Mouse (Mus musculus) heart, embryonic 11.5 days (tissue): ENCODE results near the gene Pgd. TPM values are rescaled to one million over a fixed set of nuclear protein-coding genes. Genes with fewer than 3 reads are reported as not detected.

Experiments
- ATAC-seq: fragments of 200-750 bp; cut with Nextera tagmentation; replicated peaks from 2 replicates; pipeline ENCODE4 v1.8.0; 2017; ENCODE audit warnings: moderate library complexity; ENCODE audit not compliant: insufficient number of reproducible peaks, low FRiP score, low TSS enrichment
- H3K27ac ChIP-seq: fragments of 300-500 bp; sonication (generic); 2 replicates; pipeline ENCODE4 v1.5.1; 2014; ENCODE audit warnings: mild to moderate bottlenecking, low read depth, low read length
- H3K27me3 ChIP-seq: fragments of 300-500 bp; sonication (generic); 2 replicates; pipeline ENCODE4 v1.6.1; 2014; ENCODE audit warnings: mild to moderate bottlenecking, low read length, mixed read lengths; ENCODE audit not compliant: control insufficient read depth, insufficient read depth
- H3K36me3 ChIP-seq: fragments of 300-500 bp; sonication (generic); 2 replicates; pipeline ENCODE4 v1.6.1; 2014; ENCODE audit warnings: mild to moderate bottlenecking, low read length, moderate library complexity, mixed read lengths; ENCODE audit not compliant: control insufficient read depth, insufficient read depth
- H3K4me1 ChIP-seq: fragments of 300-500 bp; sonication (generic); 2 replicates; pipeline ENCODE4 v1.6.1; 2014; ENCODE audit warnings: low read length; ENCODE audit not compliant: control insufficient read depth, insufficient read depth
- H3K4me2 ChIP-seq: fragments of 300-500 bp; sonication (generic); 2 replicates; pipeline ENCODE4 v1.6.1; 2014; ENCODE audit warnings: mild to moderate bottlenecking, moderate library complexity
- H3K4me3 ChIP-seq: fragments of 300-500 bp; sonication (generic); 2 replicates; pipeline ENCODE4 v1.5.1; 2014; ENCODE audit warnings: low read depth, low read length
- H3K9ac ChIP-seq: fragments of 300-500 bp; sonication (generic); 2 replicates; pipeline ENCODE4 v1.6.1; 2014; ENCODE audit warnings: mild to moderate bottlenecking, low read depth, low read length, moderate library complexity
- H3K9me3 ChIP-seq: fragments of 300-500 bp; sonication (generic); replicated peaks from 2 replicates; pipeline ENCODE4 v1.6.1; 2016; ENCODE audit warnings: low read length; ENCODE audit not compliant: control insufficient read depth
- WGBS: fragments of 180-500 bp; shearing (Covaris S2); extraction: QIAGEN DNeasy Blood & Tissue Kit; methylation state at CpG from one replicate; pipeline ENCODE4 v1.1.7; 2014; ENCODE audit not compliant: insufficient replicate concordance; 5-methylcytosine and 5-hydroxymethylcytosine counted together
- polyA plus RNA-seq: library from polyadenylated mRNA; unstranded; fragments of >200 nt; fragmentation: Nextera tagmentation; extraction: Ambion mirVana; gene quantifications from 2 replicates; pipeline ENCODE4 v1.2.1, GENCODE M21; 2014

Pgd gene
- polyA plus RNA-seq, 1 experiment from 2014 or later = 37.8 TPM

- H3K27me3 ChIP-seq = no peaks in the 10 kb centered on the region
- H3K4me3 ChIP-seq = no peak overlapping the region
- H3K4me2 ChIP-seq = no peak overlapping the region
- H3K9ac ChIP-seq = no peak overlapping the region
- peaks cover 9% of the 10 kb centered on the region; the same call in 1 of the 2 replicates for H3K36me3 ChIP-seq
- no peak for ATAC-seq
- H3K27ac ChIP-seq = no peak overlapping the region
- no peaks in the 10 kb centered on the region for H3K9me3 ChIP-seq
- no peaks in the 10 kb centered on the region for H3K4me1 ChIP-seq
- 26% methylated on average over 7 of the region's 7 CpGs for WGBS
Observed at GRCm38 (mm10) chr4:149191103-149191502, 24.5 kb upstream of the Pgd start.

- H3K27me3 ChIP-seq = no peaks in the 10 kb centered on the region
- no peaks in the 10 kb centered on the region for H3K4me1 ChIP-seq
- 80% methylated on average over 2 of the region's 2 CpGs for WGBS
- H3K9me3 ChIP-seq = no peaks in the 10 kb centered on the region
- peaks cover 14% of the 10 kb centered on the region for H3K36me3 ChIP-seq
- no peak for ATAC-seq
- no peak overlapping the region for H3K4me3 ChIP-seq
- no peak overlapping the region for H3K9ac ChIP-seq
- H3K4me2 ChIP-seq = no peak overlapping the region
- no peak overlapping the region for H3K27ac ChIP-seq
Observed at GRCm38 (mm10) chr4:149188563-149188962, 22.0 kb upstream of the Pgd start.

GRCm38 (mm10) chr4:149182755-149183154 lies 16.2 kb upstream of the Pgd start:
- H3K9me3 ChIP-seq = no peaks in the 10 kb centered on the region
- 0 out of 2 replicates have a peak, but pooled peaks cover 5% of the 10 kb centered on the region for H3K4me1 ChIP-seq
- H3K27ac ChIP-seq = no peak overlapping the region
- no peak overlapping the region for H3K9ac ChIP-seq
- no peaks in the 10 kb centered on the region for H3K27me3 ChIP-seq
- H3K4me3 ChIP-seq = no peak overlapping the region
- no peak overlapping the region for H3K4me2 ChIP-seq
- 52% methylated on average over 4 of the region's 4 CpGs for WGBS
- peaks cover 9% of the 10 kb centered on the region for H3K36me3 ChIP-seq
- ATAC-seq = no peak

- H3K4me1 ChIP-seq = 0 out of 2 replicates have a peak, but pooled peaks cover 5% of the 10 kb centered on the region
- H3K9me3 ChIP-seq = no peaks in the 10 kb centered on the region
- no peak overlapping the region for H3K4me3 ChIP-seq
- no peak overlapping the region for H3K4me2 ChIP-seq
- H3K9ac ChIP-seq = no peak overlapping the region
- H3K27ac ChIP-seq = no peak overlapping the region
- peaks cover 9% of the 10 kb centered on the region; the same call in 1 of the 2 replicates for H3K36me3 ChIP-seq
- WGBS = 86% methylated on average over 7 of the region's 7 CpGs
- no peaks in the 10 kb centered on the region for H3K27me3 ChIP-seq
- no peak for ATAC-seq
Observed at GRCm38 (mm10) chr4:149182192-149182591, 15.6 kb upstream of the Pgd start.

- Histone ChIP-seq H3K4me3 (no peak overlapping the region), H3K27me3 (no peaks in the 10 kb centered on the region), H3K4me2 (no peak overlapping the region), H3K36me3 (0 out of 2 replicates have a peak, but pooled peaks cover 6% of the 10 kb centered on the region), H3K27ac (no peak overlapping the region), H3K4me1 (0 out of 2 replicates have a peak, but pooled peaks cover 5% of the 10 kb centered on the region), H3K9me3 (no peaks in the 10 kb centered on the region), H3K9ac (no peak overlapping the region)
- WGBS = 52% methylated on average over 4 of the region's 4 CpGs
- no peak for ATAC-seq
Observed at GRCm38 (mm10) chr4:149179573-149179972, 13.0 kb upstream of the Pgd start.

GRCm38 (mm10) chr4:149179160-149179559 lies 12.6 kb upstream of the Pgd start:
- Histone ChIP-seq H3K9ac (no peak overlapping the region), H3K4me3 (no peak overlapping the region), H3K27ac (no peak overlapping the region), H3K9me3 (no peaks in the 10 kb centered on the region), H3K4me1 (0 out of 2 replicates have a peak, but pooled peaks cover 5% of the 10 kb centered on the region), H3K27me3 (no peaks in the 10 kb centered on the region), H3K36me3 (0 out of 2 replicates have a peak, but pooled peaks cover 3% of the 10 kb centered on the region), H3K4me2 (no peak overlapping the region)
- 77% methylated on average over 7 of the region's 7 CpGs for WGBS
- ATAC-seq = no peak

GRCm38 (mm10) chr4:149178328-149178727 lies 11.8 kb upstream of the Pgd start:
- Histone ChIP-seq H3K4me3 (no peak overlapping the region), H3K4me2 (no peak overlapping the region), H3K9ac (no peak overlapping the region), H3K36me3 (0 out of 2 replicates have a peak, but pooled peaks cover 2% of the 10 kb centered on the region), H3K27ac (no peak overlapping the region), H3K9me3 (no peaks in the 10 kb centered on the region), H3K4me1 (0 out of 2 replicates have a peak, but pooled peaks cover 5% of the 10 kb centered on the region), H3K27me3 (no peaks in the 10 kb centered on the region)
- ATAC-seq = no peak
- WGBS = 85% methylated on average over 7 of the region's 7 CpGs

- Histone ChIP-seq H3K27me3 (no peaks in the 10 kb centered on the region), H3K9ac (no peak overlapping the region), H3K4me3 (no peak overlapping the region), H3K4me2 (no peak overlapping the region), H3K27ac (no peak overlapping the region), H3K9me3 (no peaks in the 10 kb centered on the region), H3K36me3 (no peaks in the 10 kb centered on the region), H3K4me1 (0 out of 2 replicates have a peak, but pooled peaks cover 5% of the 10 kb centered on the region)
- no peak for ATAC-seq
- WGBS = 68% methylated on average over 5 of the region's 5 CpGs
Observed at GRCm38 (mm10) chr4:149177046-149177445, 10.5 kb upstream of the Pgd start.

- Histone ChIP-seq H3K9me3 (no peaks in the 10 kb centered on the region), H3K36me3 (no peaks in the 10 kb centered on the region), H3K9ac (no peak overlapping the region), H3K4me1 (0 out of 2 replicates have a peak, but pooled peaks cover 5% of the 10 kb centered on the region), H3K27ac (no peak overlapping the region), H3K27me3 (no peaks in the 10 kb centered on the region), H3K4me3 (no peak overlapping the region), H3K4me2 (no peak overlapping the region)
- WGBS = 79% methylated on average over 6 of the region's 6 CpGs
- ATAC-seq = no peak
Observed at GRCm38 (mm10) chr4:149176645-149177044, 10.1 kb upstream of the Pgd start.
